Mouse (Mus musculus): ENCODE data around the gene Ankrd44.

DNA sequence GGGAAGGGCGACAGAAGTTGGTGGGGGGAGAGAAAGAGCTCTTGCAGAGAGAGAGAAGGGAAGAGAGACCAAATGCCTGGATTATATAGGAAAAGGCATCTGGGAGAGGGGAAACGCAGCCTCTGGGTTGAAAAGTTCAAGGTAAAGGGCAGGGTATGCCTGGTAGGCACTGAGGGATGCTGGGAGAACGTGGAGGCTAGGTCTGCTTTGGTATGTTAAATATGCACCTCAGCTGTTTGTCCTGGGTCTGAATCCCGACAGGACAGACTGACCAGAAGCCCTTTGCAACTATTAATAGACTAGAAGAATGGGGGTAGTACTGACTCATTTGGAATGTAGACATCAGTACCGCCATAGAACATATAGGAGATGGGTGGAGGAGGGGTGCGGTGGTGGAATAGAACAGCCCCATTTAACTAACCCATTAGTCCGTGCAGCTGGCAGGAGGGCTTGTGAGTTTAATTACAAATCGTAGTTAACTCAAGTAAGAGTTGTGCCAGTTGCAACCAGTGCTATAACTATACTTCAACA is 4.5 kb upstream of the Ankrd44 start:
- TF ChIP-seq POLR2A (IDR thresholded peaks at IDR 0.05; ENCODE audit: insufficient read length, low read depth) (no peak), MAX (IDR thresholded peaks at IDR 0.05; ENCODE audit: low read depth) (no peak), POLR2AphosphoS2 (IDR thresholded peaks at IDR 0.05; ENCODE audit: insufficient read length, low read depth) (no peak), E2F4 (IDR thresholded peaks at IDR 0.05; ENCODE audit: insufficient read depth) (no peak)

Measured in myocyte (in vitro differentiated cells).